Mouse (Mus musculus): Measurements from ENCODE around the gene Kctd19. TPM values are rescaled to one million over a fixed set of nuclear protein-coding genes. Genes with fewer than 3 reads are reported as not detected.

Kctd19 gene
- total RNA-seq, 2 experiments from 2014 or later, result not detected

Other genes with a start within 250 kb of the Kctd19 start
- 10 to 100 TPM; 42.1 to 42.2 TPM for gene Cbfb, start 242.8 kb downstream of the Kctd19 start, total RNA-seq (2021)
- 10 to 100 TPM; 13.5 to 24.2 TPM for gene D230025D16Rik, start 188.4 kb downstream of the Kctd19 start, total RNA-seq (2021)
- 1 to 10 TPM; 2.6 TPM for gene B3gnt9, start 158.3 kb downstream of the Kctd19 start, total RNA-seq (2021)
- 1 to 10 TPM; 3.0 TPM for gene Tradd, start 148.9 kb downstream of the Kctd19 start, total RNA-seq (2021)
- gene Fbxl8, start 148.9 kb downstream of the Kctd19 start, total RNA-seq (2021), result 1 to 10 TPM in 1 of 2 experiments, under 1 TPM in 1; 0.90 to 1.0 TPM
- 1 to 10 TPM; 2.9 to 3.0 TPM for gene Hsf4, start 143.7 kb downstream of the Kctd19 start, total RNA-seq (2021)
- 10 to 100 TPM; 22.3 to 23.3 TPM for gene Nol3, start 137.4 kb downstream of the Kctd19 start, total RNA-seq (2021)
- under 1 TPM; 0.64 to 0.84 TPM for gene 4931428F04Rik, start 123.6 kb downstream of the Kctd19 start, total RNA-seq (2021)
- 1 to 10 TPM; 1.4 to 2.5 TPM for gene Exoc3l, start 117.4 kb downstream of the Kctd19 start, total RNA-seq (2021)
- gene E2f4, start 115.8 kb downstream of the Kctd19 start, total RNA-seq (2021), result 10 to 100 TPM; 21.8 to 24.5 TPM
- under 1 TPM; 0.49 to 0.99 TPM for gene Elmo3, start 107.9 kb downstream of the Kctd19 start, total RNA-seq (2021)
- gene Lrrc29, start 87.2 kb downstream of the Kctd19 start, total RNA-seq (2021), result 1 to 10 TPM in 1 of 2 experiments, under 1 TPM in 1; 0.87 to 1.4 TPM
- 10 to 100 TPM; 20.5 to 23.1 TPM for gene Tmem208, start 87.1 kb downstream of the Kctd19 start, total RNA-seq (2021)
- gene Fhod1, start 65.5 kb downstream of the Kctd19 start, total RNA-seq (2021), result 10 to 100 TPM; 17.4 to 24.6 TPM
- under 1 TPM; 0.56 to 0.72 TPM for gene Slc9a5, start 64.7 kb downstream of the Kctd19 start, total RNA-seq (2021)
- gene Plekhg4, start 40.2 kb downstream of the Kctd19 start, total RNA-seq (2021), result under 1 TPM in 1 of 2 experiments, not detected in 1; 0.11 TPM
- under 1 TPM; 0.41 to 0.67 TPM for gene Lrrc36, start 69 bp upstream of the Kctd19 start, total RNA-seq (2021)
- 10 to 100 TPM; 86.7 to 99.2 TPM for gene Tppp3, start 58.0 kb upstream of the Kctd19 start, total RNA-seq (2021)
- gene Zdhhc1, start 83.4 kb upstream of the Kctd19 start, total RNA-seq (2021), result 10 to 100 TPM in 1 of 2 experiments, 1 to 10 TPM in 1; 8.7 to 10.1 TPM
- under 1 TPM; 0.51 to 0.61 TPM for gene Hsd11b2, start 105.3 kb upstream of the Kctd19 start, total RNA-seq (2021)
- 10 to 100 TPM; 41.7 to 45.1 TPM for gene Atp6v0d1, start 152.5 kb upstream of the Kctd19 start, total RNA-seq (2021)
- gene Ripor1, start 191.8 kb upstream of the Kctd19 start, total RNA-seq (2021), result 10 to 100 TPM; 15.5 to 19.6 TPM
- gene Ctcf, start 223.1 kb upstream of the Kctd19 start, total RNA-seq (2021), result 10 to 100 TPM; 29.2 to 29.6 TPM
- 1 to 10 TPM in 1 of 2 experiments, not detected in 1; 1.7 TPM for gene Agrp, start 223.9 kb upstream of the Kctd19 start, total RNA-seq (2021)